Mouse (Mus musculus) megakaryocyte, embryonic 14.5 days (primary cell): ENCODE data around the gene Asna1.

Source experiments
- FLI1 ChIP-seq: IDR thresholded peaks from 2 replicates; pipeline ENCODE4 v1.6.1; 2012; ENCODE audit warnings: low read length, inconsistent platforms, mixed read lengths
- GATA1 ChIP-seq: IDR thresholded peaks from 3 replicates; pipeline ENCODE4 v1.6.1; 2012; ENCODE audit warnings: mixed read lengths, low read length, inconsistent platforms, borderline replicate concordance

GRCm38 (mm10) chr8:84975434-84975833 is 49.6 kb downstream of the Asna1 start:
- TF ChIP-seq FLI1 (no peak), GATA1 (no peak)
